Mouse (Mus musculus): ENCODE measurements around the gene Pitpnc1.

DNA sequence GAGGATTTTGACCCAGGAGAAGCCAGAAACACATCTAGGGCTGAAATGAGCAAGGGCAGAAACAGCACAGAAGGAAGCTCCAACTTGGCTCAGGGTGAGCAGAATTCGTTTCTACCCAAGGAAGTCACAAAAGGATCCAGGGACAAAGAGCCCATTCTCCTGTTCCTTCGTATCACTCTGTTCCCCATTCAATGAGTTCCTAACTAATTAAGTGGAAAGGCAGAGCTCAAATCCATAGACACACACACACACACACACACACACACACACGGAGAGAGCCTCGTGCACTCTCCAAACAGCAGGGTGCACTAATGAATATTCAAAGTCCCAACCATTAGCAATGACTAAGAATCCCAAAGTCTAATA is 54.0 kb downstream of the Pitpnc1 start:
- TF ChIP-seq CTCF (IDR thresholded peaks at IDR 0.05; ENCODE audit: low read depth, low read length) (no peak), POLR2A (IDR thresholded peaks at IDR 0.05; ENCODE audit: extremely low read depth, insufficient read depth, low read length) (no peak)
